Mouse (Mus musculus): ENCODE data around the gene Asl.

Asl gene

DNA sequence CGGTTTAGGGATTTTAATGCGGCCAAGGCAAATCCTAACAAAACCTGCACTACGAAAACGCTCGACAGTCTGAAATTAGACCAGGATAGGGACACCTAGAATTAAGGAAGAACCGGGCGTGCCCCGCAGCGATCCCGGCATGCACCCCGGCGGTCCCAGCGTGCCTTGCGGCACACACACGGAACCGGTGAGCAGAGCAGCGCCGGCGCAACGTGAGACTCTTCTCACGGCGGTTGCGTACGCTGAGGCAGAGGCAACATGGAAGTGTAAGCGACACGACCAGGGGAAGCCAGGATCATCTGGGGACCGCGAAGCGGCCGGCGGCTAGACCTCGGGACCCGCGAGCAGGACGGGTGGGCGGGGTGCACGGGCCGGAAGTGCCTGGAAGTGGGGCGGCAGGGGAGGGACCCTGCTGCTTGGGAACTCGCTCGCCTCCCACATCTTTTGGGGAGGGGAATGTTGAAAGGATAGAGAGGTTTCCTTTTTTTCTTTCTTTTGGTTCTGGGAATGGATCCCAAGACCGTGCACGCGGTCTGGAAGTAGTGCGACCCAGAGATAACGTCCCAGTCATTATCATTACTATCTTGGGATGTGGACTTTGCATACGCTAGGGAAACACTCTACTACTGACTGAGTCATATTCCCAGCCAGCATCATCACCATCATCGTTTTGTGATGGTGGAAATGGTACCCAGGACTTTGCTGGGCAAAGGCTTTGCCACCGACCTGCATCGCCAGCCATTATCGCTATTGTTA is at the start of gene Asl, which contains the start of gene Crcp:
TSS of gene Asl (minus strand) at position 106 of the 756 bp plus-strand sequence.
TSS of gene Crcp (plus strand) at position 149 of the 756 bp plus-strand sequence.
- peak; percentile 83 for DNase-seq (ENCODE audit: low read depth, low spot score)

DNA sequence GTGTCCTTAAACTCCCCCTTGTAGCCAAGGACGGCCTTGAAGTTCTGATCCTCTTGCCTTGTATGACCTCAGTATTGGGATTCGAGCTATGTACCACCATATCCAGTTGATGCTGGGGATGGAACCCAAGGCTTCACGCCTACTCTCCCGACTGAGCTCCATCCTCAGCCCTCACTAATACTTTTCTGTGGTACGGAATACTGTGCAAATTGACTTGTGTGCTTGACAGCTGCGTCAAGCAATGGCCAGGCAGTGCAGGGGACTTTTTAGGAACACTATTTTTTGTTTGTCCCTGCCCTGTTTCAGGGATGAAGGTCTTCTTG is 49.7 kb upstream of the Asl start:
- DNase-seq (ENCODE audit: low read depth, low spot score) = no peak

DNA sequence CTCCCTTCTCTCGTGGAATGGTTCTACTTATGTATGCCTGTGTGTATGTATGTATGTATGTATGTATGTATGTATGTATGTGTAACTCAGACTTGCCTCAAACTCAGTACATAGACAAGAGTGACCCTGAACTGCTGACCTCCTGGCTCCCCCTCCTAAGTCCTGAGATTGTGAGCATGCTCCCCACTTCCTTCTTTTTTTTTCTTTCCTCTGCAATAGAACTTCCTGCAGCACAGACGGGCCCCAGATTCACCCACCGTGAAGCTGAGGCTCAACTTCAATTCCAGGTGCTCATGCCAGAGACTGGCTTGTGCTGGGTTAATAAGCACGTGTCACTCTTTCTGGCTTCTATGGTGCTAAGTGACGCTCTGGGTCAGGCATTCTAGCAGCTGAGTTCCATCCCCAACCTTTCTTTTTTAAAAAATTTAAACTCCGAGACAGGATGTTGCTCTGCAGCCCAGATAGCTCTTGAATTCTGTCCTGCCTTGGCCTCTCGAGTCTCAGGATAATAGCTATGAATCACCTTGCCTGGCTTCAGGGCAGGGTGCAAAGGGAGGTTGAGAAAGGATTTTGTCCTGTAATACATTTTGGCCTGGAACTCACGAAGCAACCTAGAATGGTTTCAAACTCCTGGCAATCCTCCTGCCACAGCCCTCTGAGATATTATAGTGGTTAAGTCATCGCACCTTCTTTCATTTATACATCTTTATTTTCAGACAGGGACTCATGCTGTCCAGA is 49.2 kb upstream of the Asl start:
- DNase-seq (ENCODE audit: low read depth, low spot score) = peak; percentile 69

DNA sequence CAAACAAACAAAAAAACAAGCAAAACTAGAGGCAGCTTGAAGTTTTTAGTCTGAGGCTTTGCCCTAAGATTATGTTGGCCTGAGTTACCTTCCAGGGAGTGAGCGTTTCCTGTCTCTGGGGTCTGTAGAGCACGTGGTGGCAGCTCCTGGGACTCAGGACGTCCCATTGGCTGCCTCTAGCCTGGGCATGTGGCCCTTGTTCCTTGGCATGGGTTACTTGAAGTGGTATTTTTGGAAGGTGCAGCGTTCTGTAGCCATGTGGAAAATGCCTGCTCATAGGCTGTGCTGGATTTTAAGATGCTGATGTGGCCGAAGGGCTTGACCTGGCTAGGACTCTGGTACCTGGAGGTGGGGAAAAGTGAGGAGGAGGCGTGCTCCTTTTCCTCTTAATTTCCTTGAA is 47.3 kb upstream of the Asl start:
- no peak for DNase-seq (ENCODE audit: low read depth, low spot score)

DNA sequence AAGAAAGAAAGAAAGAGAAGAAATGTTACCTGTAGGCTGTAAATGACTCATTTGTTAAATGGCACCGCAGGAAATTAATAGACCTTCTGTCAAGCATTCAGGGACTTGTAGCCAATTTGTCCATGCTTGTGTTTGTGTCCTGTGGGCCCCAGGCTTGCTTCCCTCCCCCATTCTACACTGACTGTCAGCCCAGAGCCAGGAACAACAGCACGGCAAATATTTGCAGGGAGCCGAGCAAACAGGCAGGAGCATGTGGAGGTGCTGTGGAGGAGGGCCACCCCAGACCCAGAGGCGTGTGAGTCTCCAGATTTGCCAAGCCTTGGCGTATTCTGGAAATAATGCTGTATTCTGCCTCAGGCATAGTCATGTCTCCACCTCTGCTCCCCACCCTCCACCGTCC is 45.4 kb upstream of the Asl start:
- no peak for DNase-seq (ENCODE audit: low read depth, low spot score)

DNA sequence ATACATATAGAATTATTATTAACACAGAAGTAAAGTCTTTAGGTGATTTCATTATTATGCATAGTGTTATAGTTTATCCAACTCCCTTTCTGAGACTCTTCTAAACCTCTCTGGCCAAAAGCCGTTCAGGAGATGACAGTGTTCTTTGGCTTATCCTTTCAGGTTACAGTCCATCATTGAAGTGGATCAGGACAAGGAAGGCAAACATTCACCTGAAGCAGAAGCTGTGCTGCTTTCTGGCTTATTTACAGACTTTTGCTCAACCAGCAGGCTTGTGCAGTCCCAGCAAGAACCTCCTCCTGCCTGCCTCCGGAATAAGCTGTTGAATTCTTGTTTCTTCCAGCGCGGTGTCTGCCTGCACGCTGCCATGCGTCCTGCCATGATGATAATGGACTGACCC is 44.0 kb upstream of the Asl start, which contains the start of gene Tpst1:
TSS of gene Tpst1 (plus strand) at position 301 of the 400 bp plus-strand sequence.
- no peak for DNase-seq (ENCODE audit: low read depth, low spot score)

DNA sequence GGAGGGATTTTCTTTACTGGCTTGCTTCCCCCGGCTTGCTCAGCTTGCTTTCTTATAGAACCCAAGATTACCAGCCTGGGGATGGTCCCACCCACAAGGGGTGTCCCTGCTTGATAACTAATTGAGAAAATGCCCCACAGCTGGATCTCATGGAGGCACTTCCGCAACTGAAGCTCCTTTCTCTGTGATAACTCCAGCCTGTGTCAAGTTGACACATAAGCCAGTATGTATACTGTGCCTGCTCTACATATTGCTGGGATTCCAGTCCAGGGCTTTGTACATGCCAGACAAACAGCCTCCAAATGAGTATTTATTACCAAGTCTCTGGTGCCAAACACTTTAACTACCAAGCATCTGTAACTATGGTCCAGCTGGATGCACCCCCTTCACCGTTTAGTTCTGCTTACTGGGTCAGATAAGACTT is 38.8 kb upstream of the Asl start:
- no peak for DNase-seq (ENCODE audit: low read depth, low spot score)

DNA sequence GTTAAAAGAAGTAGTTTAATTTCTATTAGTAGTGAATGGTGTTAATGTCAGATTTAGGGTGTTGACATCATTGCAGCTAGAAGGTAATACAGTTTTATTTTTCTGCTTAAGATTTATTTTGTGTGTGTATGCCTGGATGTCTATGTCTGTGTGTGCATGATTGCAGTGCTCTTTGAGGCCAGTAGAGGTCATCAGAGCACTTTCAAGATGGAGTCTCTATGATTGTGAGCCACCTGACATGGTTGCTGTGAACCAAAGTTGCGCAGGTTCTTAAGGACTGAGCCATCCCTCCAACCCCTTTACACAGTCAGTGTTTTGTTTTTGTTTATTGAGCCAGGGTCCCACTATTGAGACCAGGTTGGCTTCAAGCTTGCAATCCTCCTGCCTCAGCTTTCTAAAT is 36.5 kb upstream of the Asl start:
- peak; percentile 63 for DNase-seq (ENCODE audit: low read depth, low spot score)

DNA sequence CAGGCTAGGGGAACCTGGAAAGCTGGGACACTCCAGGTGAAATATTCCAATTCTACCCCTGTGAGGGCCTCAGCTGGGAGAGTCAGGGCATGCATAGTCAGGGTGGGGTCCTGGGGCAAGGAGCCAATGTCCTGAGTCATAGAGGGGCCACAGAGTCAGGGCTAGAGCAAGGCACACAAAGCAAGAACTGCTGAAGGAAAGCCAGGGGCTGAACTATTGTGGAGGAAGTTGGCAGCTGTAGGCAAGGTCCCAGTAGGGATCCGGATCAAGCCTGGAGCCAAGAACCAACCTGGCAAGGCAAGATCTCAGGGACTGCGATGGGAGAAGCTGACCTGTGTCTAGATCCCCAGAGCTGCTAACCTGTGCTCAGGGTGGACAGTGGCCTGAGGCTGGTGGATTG is 34.7 kb upstream of the Asl start:
- peak; percentile 28 for DNase-seq (ENCODE audit: low read depth, low spot score)

DNA sequence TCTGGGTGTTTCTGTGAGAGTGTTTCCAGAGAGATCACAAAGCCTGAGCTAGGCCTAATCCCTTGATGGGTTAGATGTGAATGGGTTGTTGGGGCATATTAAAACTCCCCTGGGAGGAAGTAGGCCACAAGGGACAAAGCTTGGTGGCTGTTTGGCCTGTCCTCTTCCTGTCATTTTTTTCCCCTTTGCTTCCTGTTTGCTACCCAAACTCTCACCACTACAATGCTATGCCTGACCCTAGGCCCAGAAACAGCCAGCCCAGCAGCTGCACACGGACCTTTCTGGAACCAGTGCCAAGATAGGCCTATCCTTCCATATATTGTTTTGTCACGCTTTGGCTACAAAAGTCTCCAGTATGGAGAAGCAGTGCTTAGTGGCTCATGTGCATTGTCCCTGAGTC is 33.0 kb upstream of the Asl start:
- DNase-seq (ENCODE audit: low read depth, low spot score) = no peak

DNA sequence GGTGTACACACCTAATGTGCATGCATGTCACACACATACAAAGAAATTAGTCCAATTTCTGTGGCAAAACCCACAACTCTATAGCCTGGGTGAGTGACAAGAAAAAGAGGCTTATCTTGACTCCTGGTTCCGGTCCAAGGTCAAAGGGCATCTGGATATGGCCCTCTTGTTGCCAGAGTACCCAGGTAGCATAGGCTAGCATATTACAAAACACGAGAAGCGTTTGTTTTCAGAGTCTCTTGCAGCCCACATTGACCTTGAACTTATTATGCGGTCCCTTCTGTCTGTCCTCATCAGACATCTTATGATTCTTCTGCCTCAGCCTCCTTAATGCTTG is 31.2 kb upstream of the Asl start:
- no peak for DNase-seq (ENCODE audit: low read depth, low spot score)

DNA sequence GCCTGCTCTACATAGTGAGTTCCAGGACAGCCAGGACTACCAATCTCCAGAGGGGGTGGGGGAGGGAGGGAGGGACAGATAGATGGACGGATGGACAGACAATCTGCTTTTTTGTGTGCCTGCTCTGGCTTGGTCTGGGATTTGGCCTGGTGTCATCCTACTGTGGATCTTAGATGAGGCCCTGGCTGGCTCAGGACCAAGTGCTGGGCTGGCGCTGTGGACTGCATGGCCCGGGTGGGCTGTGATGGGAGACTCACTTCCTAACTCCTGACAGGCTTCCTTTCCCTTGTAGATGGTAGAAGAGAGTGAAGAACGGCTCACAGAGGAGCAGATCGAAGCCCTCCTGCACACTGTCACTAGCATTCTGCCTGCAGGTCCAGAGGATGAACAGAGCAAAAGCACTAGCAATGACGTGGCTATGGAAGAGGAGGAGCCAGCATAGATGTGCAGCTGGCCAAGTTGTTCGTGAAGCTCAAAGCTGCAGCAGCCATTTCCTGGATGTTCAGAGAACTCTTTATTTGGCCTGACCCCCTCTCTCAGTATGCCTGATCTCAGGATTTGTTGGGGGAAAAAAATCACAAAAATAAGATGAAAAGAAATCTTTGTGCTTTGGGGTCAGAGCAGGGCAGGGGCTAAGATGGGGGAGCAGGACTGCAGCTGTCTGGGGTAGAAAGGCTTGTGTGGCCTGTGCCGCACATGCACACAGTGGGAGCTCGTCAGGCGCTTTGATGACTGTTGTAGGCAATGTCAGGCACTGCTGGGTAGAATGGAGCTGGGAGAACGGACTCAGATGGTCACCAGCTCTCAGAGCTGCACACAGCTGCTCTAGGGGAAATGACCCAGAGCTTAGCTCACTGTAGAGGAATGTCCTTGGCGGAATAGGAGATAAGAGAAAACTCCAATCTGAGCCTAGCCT is 30.6 kb upstream of the Asl start:
- DNase-seq (ENCODE audit: low read depth, low spot score) = no peak

DNA sequence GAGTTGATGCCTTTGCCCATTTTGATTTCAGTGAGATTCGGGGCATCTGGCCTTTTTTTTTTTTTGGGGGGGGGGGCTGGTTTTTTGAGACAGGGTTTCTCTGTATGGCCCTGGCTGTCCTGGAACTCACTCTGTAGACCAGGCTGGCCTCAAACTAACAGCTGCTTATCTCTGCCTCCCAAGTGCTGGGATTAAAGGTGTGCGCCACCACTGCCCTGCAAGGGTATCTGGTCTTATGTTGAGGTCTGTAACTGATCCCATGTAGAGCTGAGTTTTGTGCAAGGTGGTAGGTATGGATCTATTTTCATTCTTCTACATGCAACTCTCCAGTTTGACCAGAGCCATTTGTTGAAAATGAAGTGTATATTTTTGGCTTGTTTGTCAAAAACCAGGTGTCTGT is 27.3 kb upstream of the Asl start:
- DNase-seq (ENCODE audit: low read depth, low spot score) = no peak

DNA sequence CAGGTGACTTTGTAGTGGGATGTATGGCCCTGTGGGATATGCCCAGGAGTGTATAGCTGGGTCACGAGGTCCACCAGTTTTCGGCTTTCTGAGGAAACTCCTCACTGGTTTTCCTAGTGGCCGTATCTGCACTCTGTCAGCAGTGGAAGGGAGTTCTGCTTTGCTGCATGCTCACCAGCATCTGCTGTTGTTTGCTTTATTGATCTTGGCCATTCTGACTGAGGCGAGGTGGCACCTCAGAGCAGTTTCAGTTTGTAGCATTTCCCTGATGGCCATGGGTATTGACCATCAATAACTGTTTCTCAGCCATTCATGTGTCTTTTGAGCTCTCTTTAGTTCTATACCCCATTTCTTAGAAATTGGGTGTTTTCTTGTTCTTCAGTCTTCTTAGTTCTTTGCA is 26.6 kb upstream of the Asl start:
- DNase-seq (ENCODE audit: low read depth, low spot score) = no peak

DNA sequence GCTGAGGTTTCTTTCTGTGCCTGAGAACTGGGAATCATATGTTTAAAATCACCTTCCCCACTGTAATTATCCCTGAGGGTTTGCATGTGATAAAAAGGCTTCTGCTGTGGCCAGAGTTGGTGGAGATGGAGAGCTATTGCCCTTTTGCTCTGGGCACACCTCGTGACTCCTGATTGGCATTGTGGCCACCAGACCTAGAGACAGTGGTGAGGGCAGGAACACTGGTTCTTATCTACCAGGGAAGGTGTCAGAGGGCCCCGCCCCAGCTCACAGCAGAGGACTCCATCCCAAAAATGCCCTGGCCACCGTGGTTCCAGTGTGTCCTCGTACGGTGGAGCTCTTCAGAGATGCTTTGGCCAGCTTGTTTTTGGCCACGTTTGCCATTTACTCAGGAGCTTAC is 23.9 kb upstream of the Asl start:
- DNase-seq (ENCODE audit: low read depth, low spot score) = no peak

DNA sequence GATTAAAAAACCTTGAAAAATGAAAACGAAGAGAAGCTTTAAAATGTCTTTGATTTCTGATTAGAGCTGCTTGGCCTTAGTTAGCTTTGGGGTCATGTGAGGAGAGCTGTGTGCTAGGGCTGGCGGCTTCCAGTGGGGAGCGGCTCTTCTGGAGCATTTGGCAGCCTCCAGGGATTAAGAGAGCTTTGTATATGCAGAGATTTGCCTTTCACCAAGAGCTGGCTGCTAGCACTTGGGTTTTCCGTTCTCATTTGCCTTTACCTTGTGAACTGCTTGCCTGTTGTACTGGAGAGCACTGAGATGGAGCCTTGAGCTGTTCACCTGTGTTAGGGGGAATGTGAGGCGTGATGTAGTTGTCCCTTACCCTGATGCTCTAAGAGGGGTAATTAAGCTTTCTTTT is 23.5 kb upstream of the Asl start:
- no peak for DNase-seq (ENCODE audit: low read depth, low spot score)

DNA sequence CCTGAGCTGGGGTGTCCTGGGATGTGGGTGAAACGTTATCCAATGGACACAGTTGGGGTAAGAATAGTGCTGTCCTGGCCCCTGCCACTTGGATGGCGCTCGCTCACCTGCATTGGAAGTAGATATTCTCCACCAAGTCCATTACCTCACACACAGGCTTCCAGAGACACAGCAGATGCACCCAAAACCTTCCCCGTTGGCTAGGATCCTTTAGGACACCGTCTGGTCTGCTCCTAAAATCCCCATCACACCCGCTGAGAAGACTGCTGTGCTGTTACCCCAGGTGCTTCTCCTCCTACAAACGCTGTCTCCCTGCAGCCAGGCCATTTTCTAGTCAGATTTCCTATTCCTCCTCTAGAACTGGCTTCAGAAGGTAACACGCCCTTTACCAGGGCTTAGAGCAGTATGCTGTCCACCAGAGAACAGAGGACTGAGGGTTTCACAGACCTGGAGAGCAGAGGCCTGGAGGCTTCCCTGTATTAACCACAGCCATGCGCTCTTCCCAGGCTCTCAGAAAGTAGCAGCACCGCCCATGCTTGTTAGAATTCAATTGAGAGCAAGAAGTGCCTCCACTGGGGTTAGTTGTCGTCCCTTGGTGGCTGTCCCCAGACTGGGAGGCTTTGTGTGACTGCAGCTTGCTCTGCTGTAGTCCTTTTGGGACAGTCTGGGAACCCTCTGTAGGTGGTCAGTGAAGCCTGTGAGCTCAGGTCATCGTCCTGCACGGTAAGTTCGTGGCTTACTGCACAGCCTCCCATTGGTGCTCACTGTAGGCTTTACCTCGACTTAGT is 22.2 kb upstream of the Asl start:
- no peak for DNase-seq (ENCODE audit: low read depth, low spot score)

DNA sequence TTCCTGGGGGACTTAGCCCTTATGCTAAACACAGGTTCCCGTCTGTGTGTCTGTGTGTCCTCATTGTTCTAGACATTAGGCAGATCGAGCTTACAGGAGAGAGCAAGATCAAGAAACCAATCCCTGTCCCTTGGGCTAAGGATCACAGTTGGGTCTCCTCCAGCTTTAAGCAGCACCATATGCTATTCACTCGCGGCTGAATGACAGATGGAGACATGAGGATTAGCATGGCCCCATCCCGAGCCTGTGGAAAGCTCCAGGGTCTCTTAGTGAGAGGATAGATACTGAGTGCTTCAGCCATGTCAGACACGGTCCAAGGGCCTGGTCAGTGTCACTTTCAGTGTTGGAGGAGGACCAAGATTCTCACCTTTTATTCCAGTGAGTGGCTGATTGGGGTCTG is 21.4 kb upstream of the Asl start:
- no peak for DNase-seq (ENCODE audit: low read depth, low spot score)

DNA sequence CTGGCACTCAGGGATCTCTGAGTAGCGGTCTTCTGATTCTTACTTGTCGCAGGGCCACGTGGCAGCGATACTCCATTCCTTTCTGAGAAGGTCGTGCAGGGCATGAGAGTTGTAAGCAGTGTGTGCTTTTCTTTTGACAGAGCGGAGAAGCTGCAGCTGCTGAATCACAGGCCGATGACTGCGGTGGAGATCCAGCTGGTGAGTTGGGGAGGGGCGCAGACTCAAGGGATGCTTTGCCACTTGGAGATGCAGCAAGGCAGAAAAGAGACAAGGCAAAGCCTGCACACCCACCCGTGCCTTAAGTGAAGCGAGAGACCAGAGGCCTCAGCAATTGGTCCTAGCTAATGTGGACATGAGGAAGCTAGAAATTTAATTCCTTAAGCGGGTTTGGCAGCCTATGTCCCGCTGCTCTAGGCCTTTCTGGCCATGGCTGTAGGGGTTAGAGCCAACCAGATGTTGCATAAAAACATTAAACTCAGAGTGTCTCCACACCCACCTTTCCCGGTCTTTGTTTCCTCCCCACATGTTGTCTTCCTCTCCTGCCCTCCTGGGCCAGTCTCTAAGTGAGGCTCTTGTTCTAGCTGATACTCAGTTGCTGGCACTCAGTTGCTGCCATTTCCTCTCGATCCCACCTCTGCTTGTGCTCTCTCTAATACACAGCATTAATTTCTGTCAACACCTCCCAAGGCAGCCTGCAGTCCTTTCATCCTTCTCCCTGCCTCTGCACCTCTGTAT is 19.9 kb upstream of the Asl start:
- DNase-seq (ENCODE audit: low read depth, low spot score) = no peak

DNA sequence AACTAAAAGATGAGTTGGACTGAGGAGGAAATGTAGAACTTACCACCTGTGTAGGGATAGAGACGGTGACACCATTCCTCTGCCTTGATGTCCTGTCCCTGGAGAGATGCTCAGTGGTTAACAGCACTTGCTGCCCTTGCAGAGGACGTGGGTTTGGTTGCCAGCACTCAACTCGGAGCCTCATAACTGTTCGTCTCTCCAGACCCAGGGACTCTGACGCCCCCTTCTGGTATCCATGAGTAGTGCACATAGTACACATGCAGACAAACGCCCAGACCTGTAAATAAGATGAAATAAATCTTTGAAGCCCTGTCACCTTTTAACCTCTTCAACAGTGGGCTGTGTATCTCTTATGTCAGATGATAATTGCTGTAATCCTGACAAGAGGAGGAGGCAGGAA is 18.0 kb upstream of the Asl start:
- DNase-seq (ENCODE audit: low read depth, low spot score) = peak; percentile 37

DNA sequence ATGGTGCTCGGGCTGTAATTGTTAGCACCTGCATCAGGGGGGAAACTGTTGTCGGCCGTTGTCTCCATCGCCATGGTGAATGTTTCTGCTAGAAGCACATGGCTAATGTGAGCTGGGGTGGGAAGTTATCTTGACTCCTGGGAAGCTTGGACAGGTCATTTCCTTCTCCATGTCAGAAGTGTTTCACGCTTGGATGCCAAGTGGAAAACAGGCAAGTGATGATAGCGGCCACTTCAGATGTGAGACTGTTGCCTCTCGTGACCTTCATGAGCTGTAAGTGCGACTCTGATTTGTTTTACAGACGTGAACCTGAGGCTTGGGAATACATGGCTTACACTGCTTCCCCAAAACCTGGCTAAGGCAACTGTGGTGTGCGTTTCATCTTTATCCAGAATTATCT is 17.5 kb upstream of the Asl start:
- no peak for DNase-seq (ENCODE audit: low read depth, low spot score)

Measured in 3T3-L1 (cell line).